Mouse (Mus musculus): ENCODE data around the gene Gm21964. TPM values are rescaled to one million over a fixed set of nuclear protein-coding genes. Genes with fewer than 3 reads are reported as not detected.

The Gm21964 gene
- polyA plus RNA-seq, 1 experiment from 2014 or later, result not detected

- no peak for ATAC-seq (ENCODE audit: low FRiP score, low TSS enrichment)
- Histone ChIP-seq H3K4me2 (replicated peaks; ENCODE audit: low read depth) (no peak overlapping the region), H3K27ac (replicated peaks) (no peak overlapping the region), H3K9ac (ENCODE audit: low read length) (no peak overlapping the region), H3K9me3 (ENCODE audit: control insufficient read depth, low read length) (no peaks in the 10 kb centered on the region), H3K4me3 (ENCODE audit: low read depth, low read length) (no peak overlapping the region), H3K27me3 (ENCODE audit: control insufficient read depth, insufficient read depth, low read length) (no peaks in the 10 kb centered on the region), H3K4me1 (replicated peaks; ENCODE audit: control insufficient read depth, insufficient read depth) (no peaks in the 10 kb centered on the region), H3K36me3 (ENCODE audit: control insufficient read depth, insufficient read depth, low read length) (no peaks in the 10 kb centered on the region)
- TF ChIP-seq CTCF (IDR thresholded peaks at IDR 0.05; ENCODE audit: low read depth) (no peak), EP300 (optimal IDR thresholded peaks at IDR 0.05) (no peak)
- 64% methylated on average over 7 of the region's 7 CpGs for WGBS
- no peak for DNase-seq (ENCODE audit: low spot score)
These were observed 34.5 kb downstream of the Gm21964 start for GRCm38 (mm10) chr8:110135515-110135914.

GRCm38 (mm10) chr8:110140156-110140555 is 39.1 kb downstream of the Gm21964 start:
- Histone ChIP-seq H3K27ac (replicated peaks) (no peak overlapping the region), H3K9me3 (ENCODE audit: control insufficient read depth, low read length) (no peaks in the 10 kb centered on the region), H3K4me3 (ENCODE audit: low read depth, low read length) (no peak overlapping the region), H3K4me2 (replicated peaks; ENCODE audit: low read depth) (no peak overlapping the region), H3K36me3 (ENCODE audit: control insufficient read depth, insufficient read depth, low read length) (no peaks in the 10 kb centered on the region), H3K4me1 (replicated peaks; ENCODE audit: control insufficient read depth, insufficient read depth) (no peaks in the 10 kb centered on the region), H3K9ac (ENCODE audit: low read length) (no peak overlapping the region), H3K27me3 (ENCODE audit: control insufficient read depth, insufficient read depth, low read length) (no peaks in the 10 kb centered on the region)
- DNase-seq (ENCODE audit: low spot score) (no peak), ATAC-seq (ENCODE audit: low FRiP score, low TSS enrichment) (no peak)
- 49% methylated on average over 3 of the region's 3 CpGs for WGBS
- TF ChIP-seq EP300 (optimal IDR thresholded peaks at IDR 0.05), result no peak
- no peak for TF ChIP-seq CTCF (IDR thresholded peaks at IDR 0.05; ENCODE audit: low read depth)

- no peak overlapping the region for H3K9ac ChIP-seq (ENCODE audit: low read length)
- H3K27ac ChIP-seq (replicated peaks), result no peak overlapping the region
- no peak for ATAC-seq (ENCODE audit: low FRiP score, low TSS enrichment)
- no peaks in the 10 kb centered on the region for H3K27me3 ChIP-seq (ENCODE audit: control insufficient read depth, insufficient read depth, low read length)
- TF ChIP-seq CTCF (IDR thresholded peaks at IDR 0.05; ENCODE audit: low read depth) (no peak), EP300 (optimal IDR thresholded peaks at IDR 0.05) (no peak)
- DNase-seq (ENCODE audit: low spot score), result no peak
- WGBS, result 68% methylated on average over 4 of the region's 4 CpGs
- no peak overlapping the region for H3K4me2 ChIP-seq (replicated peaks; ENCODE audit: low read depth)
- no peaks in the 10 kb centered on the region for H3K36me3 ChIP-seq (ENCODE audit: control insufficient read depth, insufficient read depth, low read length)
- no peaks in the 10 kb centered on the region for H3K4me1 ChIP-seq (replicated peaks; ENCODE audit: control insufficient read depth, insufficient read depth)
- H3K4me3 ChIP-seq (ENCODE audit: low read depth, low read length), result no peak overlapping the region
- no peaks in the 10 kb centered on the region for H3K9me3 ChIP-seq (ENCODE audit: control insufficient read depth, low read length)
These were observed 39.8 kb downstream of the Gm21964 start for GRCm38 (mm10) chr8:110140770-110141169.

GRCm38 (mm10) chr8:110145538-110145937 is 44.5 kb downstream of the Gm21964 start:
- TF ChIP-seq EP300 (optimal IDR thresholded peaks at IDR 0.05) (no peak), CTCF (IDR thresholded peaks at IDR 0.05; ENCODE audit: low read depth) (peak; percentile 88)

GRCm38 (mm10) chr8:110152951-110153350 is 51.9 kb downstream of the Gm21964 start:
- Histone ChIP-seq H3K9ac (ENCODE audit: low read length) (no peak overlapping the region), H3K4me3 (ENCODE audit: low read depth, low read length) (no peak overlapping the region), H3K27me3 (ENCODE audit: control insufficient read depth, insufficient read depth, low read length) (no peaks in the 10 kb centered on the region), H3K36me3 (ENCODE audit: control insufficient read depth, insufficient read depth, low read length) (no peaks in the 10 kb centered on the region), H3K9me3 (ENCODE audit: control insufficient read depth, low read length) (no peaks in the 10 kb centered on the region), H3K27ac (replicated peaks) (no peak overlapping the region), H3K4me1 (replicated peaks; ENCODE audit: control insufficient read depth, insufficient read depth) (no peaks in the 10 kb centered on the region), H3K4me2 (replicated peaks; ENCODE audit: low read depth) (no peak overlapping the region)
- DNase-seq (ENCODE audit: low spot score) (no peak), ATAC-seq (ENCODE audit: low FRiP score, low TSS enrichment) (no peak)
- WGBS, result 67% methylated on average over 6 of the region's 6 CpGs
- TF ChIP-seq CTCF (IDR thresholded peaks at IDR 0.05; ENCODE audit: low read depth), result no peak
- TF ChIP-seq EP300 (optimal IDR thresholded peaks at IDR 0.05), result no peak

More at GRCm38 (mm10) chr8:110145538-110145937, 44.5 kb downstream of the Gm21964 start:
- Histone ChIP-seq H3K4me2 (replicated peaks; ENCODE audit: low read depth) (no peak overlapping the region), H3K4me3 (ENCODE audit: low read depth, low read length) (no peak overlapping the region), H3K36me3 (ENCODE audit: control insufficient read depth, insufficient read depth, low read length) (no peaks in the 10 kb centered on the region), H3K9ac (ENCODE audit: low read length) (no peak overlapping the region), H3K27me3 (ENCODE audit: control insufficient read depth, insufficient read depth, low read length) (no peaks in the 10 kb centered on the region), H3K4me1 (replicated peaks; ENCODE audit: control insufficient read depth, insufficient read depth) (no peaks in the 10 kb centered on the region), H3K27ac (replicated peaks) (no peak overlapping the region), H3K9me3 (ENCODE audit: control insufficient read depth, low read length) (no peaks in the 10 kb centered on the region)
- DNase-seq (ENCODE audit: low spot score), result peak; percentile 50
- 1% methylated on average over 4 of the region's 4 CpGs for WGBS
- no peak; the same call in 1 of the 2 replicates for ATAC-seq (ENCODE audit: low FRiP score, low TSS enrichment)

Other genes with a start within 250 kb of the Gm21964 start
- 0.53 and 0.81 TPM in 2 replicates for gene Phlpp2, start 232.7 kb upstream of the Gm21964 start, polyA plus RNA-seq (2015; fragmentation: Nextera tagmentation; extraction: Ambion mirVana)
- gene Marveld3, start 139.0 kb upstream of the Gm21964 start, polyA plus RNA-seq (2015; fragmentation: Nextera tagmentation; extraction: Ambion mirVana), result 3.2 and 4.1 TPM in 2 replicates
- gene Tat, start 110.8 kb upstream of the Gm21964 start, polyA plus RNA-seq (2015; fragmentation: Nextera tagmentation; extraction: Ambion mirVana), result 0.12 and 0.18 TPM in 2 replicates
- gene Chst4, start 61.5 kb upstream of the Gm21964 start, polyA plus RNA-seq (2015; fragmentation: Nextera tagmentation; extraction: Ambion mirVana), result 1.2 and 1.5 TPM in 2 replicates
- 2.4 and 2.5 TPM in 2 replicates for gene Zfp612, start 21.5 kb upstream of the Gm21964 start, polyA plus RNA-seq (2015; fragmentation: Nextera tagmentation; extraction: Ambion mirVana)
- not detected in 2 replicates for gene Gm17720, start 1.5 kb downstream of the Gm21964 start, polyA plus RNA-seq (2015; fragmentation: Nextera tagmentation; extraction: Ambion mirVana)
- gene Calb2, start 67.0 kb downstream of the Gm21964 start, polyA plus RNA-seq (2015; fragmentation: Nextera tagmentation; extraction: Ambion mirVana), result 0.17 and 0.19 TPM in 2 replicates
- 3.9 and 4.6 TPM in 2 replicates for gene Cmtr2, start 114.5 kb downstream of the Gm21964 start, polyA plus RNA-seq (2015; fragmentation: Nextera tagmentation; extraction: Ambion mirVana)
- 0.05 TPM in 2 replicates for gene Hydin, start 165.8 kb downstream of the Gm21964 start, polyA plus RNA-seq (2015; fragmentation: Nextera tagmentation; extraction: Ambion mirVana)

All from stomach, postnatal 0 days (tissue).